Mouse (Mus musculus) liver, adult (tissue): ENCODE results near the gene Tac2.

Experiments
- GATA4 ChIP-seq: IDR thresholded peaks from 2 replicates; pipeline ENCODE4 v1.6.1; 2014; ENCODE audit warnings: mild to moderate bottlenecking, low read length; ENCODE audit not compliant: insufficient replicate concordance

The Tac2 gene

GRCm38 (mm10) chr10:127766564-127766963, 42.3 kb downstream of the Tac2 start:
- TF ChIP-seq GATA4: no peak

GRCm38 (mm10) chr10:127776011-127776410, 51.7 kb downstream of the Tac2 start, which contains the start of gene Rdh9:
Gene Rdh9 (plus strand): TSS chr10:127776386.
- peak; percentile 79; the same call in 1 of the 2 replicates for TF ChIP-seq GATA4
